Mouse (Mus musculus): ENCODE data around the gene Sfn. TPM values are rescaled to one million over a fixed set of nuclear protein-coding genes. Genes with fewer than 3 reads are reported as not detected.

Sfn gene
- polyA plus RNA-seq, 1 experiment, result 7.6 TPM

DNA sequence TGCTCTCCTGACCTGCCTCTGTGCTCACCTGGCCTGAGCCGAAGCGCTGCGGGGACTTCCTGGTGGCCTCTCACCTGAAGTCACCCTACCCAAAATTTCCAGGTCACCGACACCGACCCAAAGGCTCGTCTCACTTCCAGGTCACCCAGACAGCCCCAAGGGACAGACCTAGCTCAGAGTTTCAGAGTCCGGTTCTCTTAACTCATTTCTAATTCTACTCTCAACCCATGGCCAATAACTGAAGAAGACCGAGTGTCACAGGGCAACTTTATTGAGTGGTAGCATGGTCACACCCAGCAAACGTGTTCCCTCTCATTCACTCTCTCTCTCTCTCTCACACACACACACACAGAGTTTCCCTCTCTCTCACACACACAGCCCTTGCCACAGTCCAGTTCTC lies 1.7 kb downstream of the Sfn start:
- Histone ChIP-seq H3K4me3 (ENCODE audit: insufficient read depth, low read depth, low read length) (peak overlapping the region; percentile 45), H3K27ac (ENCODE audit: insufficient read depth, low read depth, low read length) (peak overlapping the region; percentile 24), H3K4me1 (ENCODE audit: control insufficient read depth, insufficient read depth, low read length) (peaks cover 15% of the 10 kb centered on the region; the same call in 1 of the 2 replicates), H3K36me3 (ENCODE audit: control insufficient read depth, insufficient read depth, low read length) (peaks cover 2% of the 10 kb centered on the region), H3K27me3 (replicated peaks; ENCODE audit: control insufficient read depth, insufficient read depth, low read length) (no peaks in the 10 kb centered on the region)
- TF ChIP-seq CTCF (conservative IDR thresholded peaks at IDR 0.05; ENCODE audit: insufficient read depth, insufficient read length, low read depth, low read length) (no peak), POLR2A (IDR thresholded peaks at IDR 0.05; ENCODE audit: low read depth, low read length) (no peak)
- 8% methylated on average over 9 of the region's 9 CpGs for WGBS
- DNase-seq, result no peak

DNA sequence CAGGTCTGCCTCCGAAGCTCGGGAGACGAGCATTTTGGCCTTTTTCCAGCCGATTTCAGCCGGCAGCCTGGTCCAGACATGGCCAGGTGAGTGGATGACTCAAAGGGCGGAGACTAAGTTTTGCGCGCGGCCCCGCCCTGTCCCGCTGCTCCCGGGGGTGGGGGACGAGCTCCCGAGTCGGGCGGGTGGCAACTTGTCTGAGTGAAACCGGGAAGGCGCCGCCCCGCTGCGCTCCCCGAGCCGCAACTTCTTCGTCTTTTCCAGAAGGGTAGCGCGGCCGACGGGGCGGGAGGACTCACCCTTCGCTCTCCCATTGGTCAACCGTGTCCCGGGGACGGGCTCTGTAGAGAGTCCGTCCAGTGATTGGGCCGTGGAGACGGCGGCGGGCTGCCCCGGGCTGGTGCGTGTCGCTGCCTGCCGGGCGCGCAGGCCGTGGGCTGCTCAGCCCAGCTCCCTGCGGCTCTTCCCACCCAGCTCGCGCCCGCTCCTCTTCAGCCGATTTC lies 2.3 kb downstream of the Sfn start:
- no peak for TF ChIP-seq POLR2A (IDR thresholded peaks at IDR 0.05; ENCODE audit: low read depth, low read length)
- TF ChIP-seq CTCF (conservative IDR thresholded peaks at IDR 0.05; ENCODE audit: insufficient read depth, insufficient read length, low read depth, low read length), result no peak
- peak overlapping the region; percentile 90 for H3K27ac ChIP-seq (ENCODE audit: insufficient read depth, low read depth, low read length)

DNA sequence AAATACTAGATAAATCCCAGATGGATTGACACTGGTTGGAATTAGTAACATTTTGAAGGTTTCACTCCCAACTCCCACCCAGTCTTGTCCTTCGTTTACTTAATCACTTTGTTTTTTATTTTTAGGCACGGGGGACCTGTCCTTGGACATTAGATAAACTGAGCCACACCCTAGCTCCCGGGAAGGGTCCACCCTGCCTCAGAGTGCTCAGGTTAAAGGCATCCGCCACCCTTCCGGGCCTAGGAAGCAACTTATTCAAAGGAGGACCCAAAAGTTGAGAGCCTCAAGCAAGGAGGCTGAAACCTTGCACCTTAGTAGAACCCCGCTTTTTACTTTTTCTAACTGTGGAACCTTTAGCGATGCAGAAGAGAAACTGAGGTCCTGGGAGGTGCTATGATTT lies 2.9 kb downstream of the Sfn start:
- peak overlapping the region; percentile 45 for H3K4me3 ChIP-seq (ENCODE audit: insufficient read depth, low read depth, low read length)
- TF ChIP-seq CTCF (conservative IDR thresholded peaks at IDR 0.05; ENCODE audit: insufficient read depth, insufficient read length, low read depth, low read length) (no peak), POLR2A (IDR thresholded peaks at IDR 0.05; ENCODE audit: low read depth, low read length) (no peak)
- no peaks in the 10 kb centered on the region for H3K27me3 ChIP-seq (replicated peaks; ENCODE audit: control insufficient read depth, insufficient read depth, low read length)
- DNase-seq, result no peak
- 17% methylated on average over 7 of the region's 7 CpGs for WGBS
- H3K4me1 ChIP-seq (ENCODE audit: control insufficient read depth, insufficient read depth, low read length), result peaks cover 15% of the 10 kb centered on the region; the same call in 1 of the 2 replicates
- H3K27ac ChIP-seq (ENCODE audit: insufficient read depth, low read depth, low read length), result peak overlapping the region; percentile 90
- peaks cover under 1% of the 10 kb centered on the region for H3K36me3 ChIP-seq (ENCODE audit: control insufficient read depth, insufficient read depth, low read length)

More for the DNA sequence above, 2.3 kb downstream of the Sfn start:
- peak overlapping the region; percentile 45 for H3K4me3 ChIP-seq (ENCODE audit: insufficient read depth, low read depth, low read length)
- peaks cover 2% of the 10 kb centered on the region for H3K36me3 ChIP-seq (ENCODE audit: control insufficient read depth, insufficient read depth, low read length)
- DNase-seq, result peak; percentile 98
- under 1% methylated on average over 50 of the region's 50 CpGs for WGBS
- no peaks in the 10 kb centered on the region for H3K27me3 ChIP-seq (replicated peaks; ENCODE audit: control insufficient read depth, insufficient read depth, low read length)
- peaks cover 15% of the 10 kb centered on the region; the same call in 1 of the 2 replicates for H3K4me1 ChIP-seq (ENCODE audit: control insufficient read depth, insufficient read depth, low read length)

DNA sequence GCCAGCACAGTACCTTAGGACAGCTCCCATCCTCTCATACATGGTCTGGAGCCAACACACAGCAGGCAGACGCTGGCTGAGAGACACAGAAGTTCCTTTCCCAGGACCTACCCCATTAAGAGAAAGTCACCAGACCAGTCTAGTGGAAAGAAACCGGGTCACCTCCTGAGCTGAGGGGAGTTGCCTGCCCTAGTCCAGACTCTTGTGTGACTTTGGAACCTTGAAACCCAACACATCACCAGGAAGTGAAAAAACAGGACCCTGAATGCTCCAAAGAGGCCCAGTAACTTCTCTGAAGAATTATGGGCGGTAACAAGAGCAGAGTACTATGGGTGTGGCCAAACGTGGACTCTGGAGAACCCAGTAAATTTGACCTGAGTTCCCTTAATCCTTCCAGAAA lies 3.4 kb downstream of the Sfn start:
- no peak for TF ChIP-seq POLR2A (IDR thresholded peaks at IDR 0.05; ENCODE audit: low read depth, low read length)
- no peak for TF ChIP-seq CTCF (conservative IDR thresholded peaks at IDR 0.05; ENCODE audit: insufficient read depth, insufficient read length, low read depth, low read length)
- DNase-seq, result peak; percentile 56
- no peak overlapping the region for H3K4me3 ChIP-seq (ENCODE audit: insufficient read depth, low read depth, low read length)
- peak overlapping the region; percentile 90 for H3K27ac ChIP-seq (ENCODE audit: insufficient read depth, low read depth, low read length)
- H3K4me1 ChIP-seq (ENCODE audit: control insufficient read depth, insufficient read depth, low read length), result peaks cover 15% of the 10 kb centered on the region; the same call in 1 of the 2 replicates
- no peaks in the 10 kb centered on the region for H3K27me3 ChIP-seq (replicated peaks; ENCODE audit: control insufficient read depth, insufficient read depth, low read length)
- no peaks in the 10 kb centered on the region for H3K36me3 ChIP-seq (ENCODE audit: control insufficient read depth, insufficient read depth, low read length)
- WGBS, result 24% methylated on average over 4 of the region's 4 CpGs

DNA sequence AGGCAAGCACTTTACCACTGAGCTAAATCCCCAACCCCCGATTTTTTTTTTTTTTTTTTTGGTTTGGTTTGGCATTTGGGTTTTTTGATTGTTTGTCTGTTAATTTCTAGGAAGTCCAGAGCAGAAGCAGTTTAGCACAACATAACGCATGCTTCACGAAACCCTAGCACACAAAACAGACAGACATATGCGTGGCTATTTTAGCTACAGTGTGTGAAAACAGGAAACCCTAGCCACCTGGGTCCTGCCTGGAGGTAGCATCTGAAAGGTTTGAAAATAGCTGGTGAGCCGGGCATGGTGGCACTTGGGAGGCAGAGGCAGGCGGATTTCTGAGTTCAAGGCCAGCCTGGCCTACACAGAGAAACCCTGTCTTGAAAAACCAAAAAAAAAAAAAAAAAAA lies 5.9 kb downstream of the Sfn start:
- 78% methylated on average over 6 of the region's 6 CpGs for WGBS

DNA sequence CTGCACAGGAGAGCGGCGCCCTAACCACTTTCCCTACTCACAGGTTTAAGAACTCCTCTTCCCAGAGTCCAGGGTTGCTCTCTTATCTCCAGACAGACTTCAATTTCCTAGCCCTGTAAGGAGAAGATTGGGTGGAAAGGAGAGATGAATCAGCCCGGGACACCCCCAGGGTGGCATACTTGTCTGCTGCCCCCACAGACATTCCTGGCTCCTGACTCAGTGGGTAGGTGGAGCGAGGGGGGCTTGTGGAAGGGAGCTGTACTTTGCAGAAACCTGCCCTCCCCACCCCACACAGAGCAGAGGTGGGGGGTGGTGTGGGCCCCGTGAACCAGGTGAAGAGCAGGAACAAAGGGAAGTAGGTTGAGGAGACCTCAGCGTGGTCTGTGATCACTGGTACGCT lies 6.4 kb downstream of the Sfn start:
- no peaks in the 10 kb centered on the region for H3K36me3 ChIP-seq (ENCODE audit: control insufficient read depth, insufficient read depth, low read length)
- TF ChIP-seq POLR2A (IDR thresholded peaks at IDR 0.05; ENCODE audit: low read depth, low read length), result no peak
- TF ChIP-seq CTCF (conservative IDR thresholded peaks at IDR 0.05; ENCODE audit: insufficient read depth, insufficient read length, low read depth, low read length), result no peak
- no peaks in the 10 kb centered on the region for H3K27me3 ChIP-seq (replicated peaks; ENCODE audit: control insufficient read depth, insufficient read depth, low read length)
- H3K4me1 ChIP-seq (ENCODE audit: control insufficient read depth, insufficient read depth, low read length), result peaks cover 14% of the 10 kb centered on the region; the same call in 1 of the 2 replicates
- WGBS, result 82% methylated on average over 7 of the region's 7 CpGs
- no peak for DNase-seq
- H3K27ac ChIP-seq (ENCODE audit: insufficient read depth, low read depth, low read length), result no peak overlapping the region
- H3K4me3 ChIP-seq (ENCODE audit: insufficient read depth, low read depth, low read length), result no peak overlapping the region

More for the DNA sequence above, 5.9 kb downstream of the Sfn start:
- TF ChIP-seq POLR2A (IDR thresholded peaks at IDR 0.05; ENCODE audit: low read depth, low read length), result no peak
- no peak for TF ChIP-seq CTCF (conservative IDR thresholded peaks at IDR 0.05; ENCODE audit: insufficient read depth, insufficient read length, low read depth, low read length)
- H3K36me3 ChIP-seq (ENCODE audit: control insufficient read depth, insufficient read depth, low read length), result no peaks in the 10 kb centered on the region
- peaks cover 14% of the 10 kb centered on the region; the same call in 1 of the 2 replicates for H3K4me1 ChIP-seq (ENCODE audit: control insufficient read depth, insufficient read depth, low read length)
- H3K4me3 ChIP-seq (ENCODE audit: insufficient read depth, low read depth, low read length), result no peak overlapping the region
- H3K27ac ChIP-seq (ENCODE audit: insufficient read depth, low read depth, low read length), result no peak overlapping the region
- no peak for DNase-seq
- no peaks in the 10 kb centered on the region for H3K27me3 ChIP-seq (replicated peaks; ENCODE audit: control insufficient read depth, insufficient read depth, low read length)

DNA sequence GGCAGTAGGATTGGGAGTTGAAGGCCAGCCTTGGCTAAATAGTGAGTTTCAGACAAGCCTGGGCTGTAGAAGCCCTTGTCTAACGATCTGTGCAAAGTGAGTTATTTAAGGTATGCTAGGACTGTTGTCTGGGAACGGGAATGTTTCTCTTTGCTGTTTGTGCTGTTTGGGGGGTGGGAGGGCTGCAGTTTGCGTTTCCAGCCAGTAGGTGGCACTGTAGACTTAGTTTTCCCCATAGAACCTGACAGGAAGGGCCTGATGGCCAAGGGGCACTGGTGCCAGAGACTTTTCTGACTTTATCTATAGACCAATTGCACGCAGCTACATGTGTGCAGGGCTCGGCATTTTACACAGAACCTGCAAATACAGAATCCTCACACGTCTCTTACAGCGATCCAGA lies 9.4 kb downstream of the Sfn start:
- no peak overlapping the region for H3K27ac ChIP-seq (ENCODE audit: insufficient read depth, low read depth, low read length)
- TF ChIP-seq CTCF (conservative IDR thresholded peaks at IDR 0.05; ENCODE audit: insufficient read depth, insufficient read length, low read depth, low read length), result peak; percentile 98
- no peak for TF ChIP-seq POLR2A (IDR thresholded peaks at IDR 0.05; ENCODE audit: low read depth, low read length)
- no peaks in the 10 kb centered on the region for H3K36me3 ChIP-seq (ENCODE audit: control insufficient read depth, insufficient read depth, low read length)
- peak; percentile 74 for DNase-seq
- H3K4me3 ChIP-seq (ENCODE audit: insufficient read depth, low read depth, low read length), result no peak overlapping the region
- no peaks in the 10 kb centered on the region for H3K27me3 ChIP-seq (replicated peaks; ENCODE audit: control insufficient read depth, insufficient read depth, low read length)
- peaks cover 3% of the 10 kb centered on the region; the same call in 1 of the 2 replicates for H3K4me1 ChIP-seq (ENCODE audit: control insufficient read depth, insufficient read depth, low read length)
- WGBS, result 25% methylated on average over 7 of the region's 7 CpGs

All from kidney, adult 2 months (tissue).